Mouse (Mus musculus) C2C12 (cell line): ENCODE data around the gene Gm21976.

Experiments
- CEBPB ChIP-seq: IDR thresholded peaks from one replicate; pipeline ENCODE4 v1.6.1; 2011; ENCODE audit warnings: low read depth, mild to moderate bottlenecking, control low read depth, moderate library complexity
- CTCF ChIP-seq: IDR thresholded peaks from one replicate; pipeline ENCODE4 v1.5.1; 2011; ENCODE audit not compliant: control insufficient read depth, insufficient read depth, insufficient read length
- FOSL1 ChIP-seq: IDR thresholded peaks from one replicate; pipeline ENCODE4 v1.8.0; 2011; ENCODE audit warnings: mild to moderate bottlenecking, low read length; ENCODE audit not compliant: poor library complexity, insufficient read depth, severe bottlenecking
- MAX ChIP-seq: IDR thresholded peaks from one replicate; pipeline ENCODE4 v1.6.1; 2011; ENCODE audit warnings: mild to moderate bottlenecking, control low read depth
- MYOD1 ChIP-seq: IDR thresholded peaks from one replicate; pipeline ENCODE4 v1.6.1; 2011; ENCODE audit warnings: low read depth; ENCODE audit not compliant: control insufficient read depth, insufficient read length
- MYOG ChIP-seq: IDR thresholded peaks from one replicate; pipeline ENCODE4 v1.6.1; 2011; ENCODE audit not compliant: control insufficient read depth, insufficient read length; ENCODE audit errors: extremely low read depth
- USF1 ChIP-seq: IDR thresholded peaks from one replicate; pipeline ENCODE4 v1.6.1; 2011; ENCODE audit warnings: low read depth, mild to moderate bottlenecking, control low read depth, moderate library complexity

DNA sequence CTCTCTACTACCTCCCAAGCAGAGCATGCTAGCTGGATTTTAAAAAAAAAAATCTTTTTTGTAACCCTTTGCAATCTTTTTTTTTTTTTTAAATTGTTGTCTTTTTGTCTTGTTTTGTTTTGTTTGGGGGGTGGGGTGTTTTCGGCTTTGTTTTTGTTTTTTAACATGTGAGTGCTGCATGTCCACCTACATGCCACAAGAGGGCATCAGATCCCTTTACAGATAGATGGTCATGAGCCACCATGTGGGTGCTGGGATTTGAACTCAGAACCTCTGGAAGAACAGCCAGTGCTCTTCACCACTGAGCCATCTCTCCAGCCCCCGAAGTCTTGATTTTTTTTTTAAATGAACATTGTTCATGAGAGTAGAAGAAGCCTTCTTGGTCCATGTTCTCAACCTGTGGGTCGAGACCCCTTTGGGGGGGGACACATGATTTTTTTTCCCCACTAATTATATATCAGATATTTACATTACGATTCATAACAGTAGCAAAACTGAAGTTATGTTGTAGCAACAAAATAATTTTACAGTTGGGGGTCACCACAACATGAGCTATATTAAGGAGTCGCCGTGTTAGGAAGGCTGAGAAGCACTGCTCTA lies 18.3 kb downstream of the Gm21976 start:
- TF ChIP-seq CTCF = peak; percentile 5
- TF ChIP-seq MYOG = no peak
- no peak for TF ChIP-seq USF1
- no peak for TF ChIP-seq CEBPB
- TF ChIP-seq MAX = no peak
- TF ChIP-seq MYOD1 = no peak
- no peak for TF ChIP-seq FOSL1
